Mouse (Mus musculus): Measurements from ENCODE around the gene AC161166.1. TPM values are rescaled to one million over a fixed set of nuclear protein-coding genes. Genes with fewer than 3 reads are reported as not detected.
A peak's percentile ranks its signal among the peaks of the same experiment; 100 is the strongest.

AC161166.1 gene
- polyA plus RNA-seq, 1 experiment from 2014 or later, result 0.47 TPM

DNA sequence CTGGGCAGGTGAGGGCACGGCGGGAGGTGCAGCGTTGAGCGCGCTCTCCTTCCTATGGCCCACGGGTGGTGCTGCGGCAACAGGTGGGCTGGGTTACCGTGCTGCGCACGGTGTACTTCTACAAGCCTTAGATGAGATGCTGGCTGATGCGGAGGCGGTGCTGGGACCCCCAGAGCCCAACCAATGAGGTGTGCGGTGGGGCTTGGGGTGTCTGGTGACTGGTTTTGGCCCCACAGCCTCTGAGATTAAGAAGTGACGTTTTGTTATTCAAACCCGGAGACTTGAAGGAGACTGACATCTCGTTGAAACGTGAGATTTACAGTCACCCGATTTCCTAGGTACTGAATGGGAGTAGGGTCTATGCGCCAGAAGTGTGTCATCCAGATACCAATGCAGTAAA lies 22.0 kb upstream of the AC161166.1 start:
- peak; percentile 15 for DNase-seq
- Histone ChIP-seq H3K27me3 (ENCODE audit: insufficient read depth, low read length) (no peaks in the 10 kb centered on the region), H3K4me3 (ENCODE audit: low read depth, low read length) (no peak overlapping the region), H3K36me3 (ENCODE audit: insufficient read depth) (peaks cover 33% of the 10 kb centered on the region), H3K4me2 (peak overlapping the region; percentile 18; the same call in 1 of the 2 replicates), H3K9me3 (ENCODE audit: low read depth, low read length) (no peaks in the 10 kb centered on the region), H3K9ac (no peak overlapping the region), H3K27ac (ENCODE audit: low read depth) (no peak overlapping the region), H3K4me1 (ENCODE audit: insufficient read depth) (0 out of 2 replicates have a peak, but pooled peaks cover under 1% of the 10 kb centered on the region)
- no peak for ATAC-seq (ENCODE audit: insufficient read depth)
- 45% methylated on average over 19 of the region's 19 CpGs for WGBS
- no peak for TF ChIP-seq CTCF (IDR thresholded peaks at IDR 0.05; ENCODE audit: low read depth)

DNA sequence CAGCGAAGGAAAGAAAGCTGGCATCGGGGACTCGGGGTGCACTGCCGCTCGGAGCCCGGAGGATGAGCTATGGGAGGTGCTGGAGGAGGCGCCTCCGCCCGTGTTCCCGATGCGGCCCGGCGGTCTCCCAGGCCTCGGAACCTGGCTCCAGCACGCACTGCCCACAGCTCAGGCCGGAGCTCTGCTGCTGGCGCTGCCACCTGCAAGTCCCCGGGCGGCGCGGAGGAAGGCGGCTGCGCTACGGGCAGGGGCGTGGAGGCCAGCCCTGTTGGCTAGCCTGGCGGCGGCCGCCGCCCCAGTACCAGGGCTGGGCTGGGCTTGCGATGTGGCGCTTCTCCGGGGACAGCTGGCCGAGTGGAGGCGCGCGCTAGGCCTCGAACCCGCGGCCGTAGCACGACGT lies 21.6 kb upstream of the AC161166.1 start:
- H3K9ac ChIP-seq, result no peak overlapping the region
- no peak for DNase-seq
- peak overlapping the region; percentile 18; the same call in 1 of the 2 replicates for H3K4me2 ChIP-seq
- no peak for TF ChIP-seq CTCF (IDR thresholded peaks at IDR 0.05; ENCODE audit: low read depth)
- no peaks in the 10 kb centered on the region for H3K9me3 ChIP-seq (ENCODE audit: low read depth, low read length)
- whole genome bisulfite sequencing, result 49% methylated on average over 41 of the region's 42 CpGs
- peaks cover 33% of the 10 kb centered on the region for H3K36me3 ChIP-seq (ENCODE audit: insufficient read depth)
- H3K4me3 ChIP-seq (ENCODE audit: low read depth, low read length), result no peak overlapping the region
- H3K27me3 ChIP-seq (ENCODE audit: insufficient read depth, low read length), result no peaks in the 10 kb centered on the region
- H3K4me1 ChIP-seq (ENCODE audit: insufficient read depth), result 0 out of 2 replicates have a peak, but pooled peaks cover 2% of the 10 kb centered on the region
- no peak for ATAC-seq (ENCODE audit: insufficient read depth)
- no peak overlapping the region for H3K27ac ChIP-seq (ENCODE audit: low read depth)

GRCm38 (mm10) chr7:24533031-24533571 lies 20.8 kb upstream of the AC161166.1 start:
- H3K27ac ChIP-seq (ENCODE audit: low read depth), result no peak overlapping the region
- no peak overlapping the region; the same call in 1 of the 2 replicates for H3K9ac ChIP-seq
- no peak overlapping the region for H3K4me2 ChIP-seq
- 0 out of 2 replicates have a peak, but pooled peaks cover 2% of the 10 kb centered on the region for H3K4me1 ChIP-seq (ENCODE audit: insufficient read depth)
- DNase-seq (no peak), ATAC-seq (ENCODE audit: insufficient read depth) (no peak)
- no peak for TF ChIP-seq CTCF (IDR thresholded peaks at IDR 0.05; ENCODE audit: low read depth)
- no peaks in the 10 kb centered on the region for H3K27me3 ChIP-seq (ENCODE audit: insufficient read depth, low read length)
- H3K36me3 ChIP-seq (ENCODE audit: insufficient read depth), result peaks cover 33% of the 10 kb centered on the region
- H3K9me3 ChIP-seq (ENCODE audit: low read depth, low read length), result no peaks in the 10 kb centered on the region
- H3K4me3 ChIP-seq (ENCODE audit: low read depth, low read length), result no peak overlapping the region
- WGBS, result 83% methylated on average over 28 of the region's 28 CpGs

DNA sequence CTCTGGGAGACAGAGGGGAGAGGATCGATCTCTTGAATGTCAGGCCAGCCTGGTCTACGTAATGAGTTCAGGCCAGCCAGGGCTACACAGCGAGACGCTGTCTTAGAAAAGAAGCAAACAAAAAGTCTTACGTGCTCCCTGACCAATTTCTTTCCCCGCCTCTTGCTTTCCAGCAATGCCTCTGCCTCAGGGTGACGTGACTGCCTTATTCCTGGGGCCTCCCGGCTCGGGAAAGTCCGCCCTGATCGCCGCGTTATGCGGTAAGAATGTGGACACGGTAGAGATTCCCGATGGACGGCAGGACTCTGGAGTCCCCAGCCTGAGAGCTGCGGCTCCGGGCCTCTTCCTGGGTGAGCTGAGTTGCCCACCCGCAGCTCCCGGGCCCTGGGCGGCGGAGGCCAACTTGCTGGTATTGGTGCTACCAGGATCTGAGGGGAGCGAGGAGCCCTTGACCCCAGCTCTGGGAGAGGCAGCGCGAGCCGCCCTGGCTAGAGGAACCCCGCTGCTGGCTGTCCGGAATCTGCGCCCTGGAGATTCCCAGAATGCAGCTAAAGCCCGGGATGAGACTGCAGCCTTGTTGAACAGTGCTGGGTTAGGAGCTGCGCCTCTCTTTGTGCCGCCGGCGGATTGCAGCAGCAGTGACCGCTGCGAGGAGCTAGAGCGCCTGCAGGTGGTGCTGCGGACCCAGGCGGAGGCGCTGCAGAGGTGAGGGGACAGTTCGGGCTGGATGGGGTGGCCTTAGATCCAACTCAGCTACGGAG lies 19.1 kb upstream of the AC161166.1 start:
- peak overlapping the region; percentile 77 for H3K4me2 ChIP-seq
- no peaks in the 10 kb centered on the region for H3K27me3 ChIP-seq (ENCODE audit: insufficient read depth, low read length)
- 0 out of 2 replicates have a peak, but pooled peaks cover 2% of the 10 kb centered on the region for H3K4me1 ChIP-seq (ENCODE audit: insufficient read depth)
- H3K27ac ChIP-seq (ENCODE audit: low read depth), result peak overlapping the region; percentile 81
- H3K9me3 ChIP-seq (ENCODE audit: low read depth, low read length), result no peaks in the 10 kb centered on the region
- DNase-seq (peak; percentile 88), ATAC-seq (ENCODE audit: insufficient read depth) (peak; percentile 66)
- TF ChIP-seq CTCF (IDR thresholded peaks at IDR 0.05; ENCODE audit: low read depth), result peak; percentile 85
- H3K9ac ChIP-seq, result peak overlapping the region; percentile 83
- H3K4me3 ChIP-seq (ENCODE audit: low read depth, low read length), result peak overlapping the region; percentile 61
- H3K36me3 ChIP-seq (ENCODE audit: insufficient read depth), result peaks cover 33% of the 10 kb centered on the region
- WGBS, result 1% methylated on average over 43 of the region's 43 CpGs

- H3K9me3 ChIP-seq (ENCODE audit: low read depth, low read length), result no peaks in the 10 kb centered on the region
- H3K4me1 ChIP-seq (ENCODE audit: insufficient read depth), result 0 out of 2 replicates have a peak, but pooled peaks cover 2% of the 10 kb centered on the region
- peaks cover 22% of the 10 kb centered on the region for H3K36me3 ChIP-seq (ENCODE audit: insufficient read depth)
- peak within 1 kb of the TSS; percentile 77 for H3K4me2 ChIP-seq
- peak within 1 kb of the TSS; percentile 83 for H3K9ac ChIP-seq
- no peak for TF ChIP-seq CTCF (IDR thresholded peaks at IDR 0.05; ENCODE audit: low read depth)
- peak within 1 kb of the TSS; percentile 86 for H3K27ac ChIP-seq (ENCODE audit: low read depth)
- ATAC-seq (ENCODE audit: insufficient read depth) (peak; percentile 95), DNase-seq (peak; percentile 100)
- H3K4me3 ChIP-seq (ENCODE audit: low read depth, low read length), result peak within 1 kb of the TSS; percentile 61
- H3K27me3 ChIP-seq (ENCODE audit: insufficient read depth, low read length), result no peaks in the 10 kb centered on the region
- WGBS, result under 1% methylated on average over 44 of the region's 44 CpGs
Measured at GRCm38 (mm10) chr7:24530062-24530931, 18.0 kb upstream of the AC161166.1 start, which contains the start of gene Irgq. TSS of gene Irgq (plus strand) at chr7:24530689.

DNA sequence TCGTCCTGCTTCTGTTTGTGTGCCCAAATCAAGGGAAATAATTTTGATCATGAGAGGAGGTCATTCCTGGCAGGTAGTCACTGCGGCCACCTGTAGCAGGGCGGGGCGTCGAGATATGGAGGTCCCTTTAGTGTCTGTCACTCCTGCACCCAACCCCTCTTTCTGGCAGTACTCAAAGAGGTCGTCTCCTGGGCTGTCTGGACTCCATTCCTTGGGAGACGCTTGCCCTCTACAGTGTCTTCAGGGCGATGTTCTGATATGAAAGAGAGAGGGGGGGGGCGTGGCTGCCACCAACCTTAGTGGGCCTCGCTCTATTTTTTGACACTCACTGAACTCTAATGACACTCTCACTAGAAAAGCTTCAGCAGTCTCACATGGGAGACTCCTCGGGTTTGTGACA lies 17.3 kb upstream of the AC161166.1 start:
- WGBS, result 59% methylated on average over 11 of the region's 11 CpGs
- Histone ChIP-seq H3K27ac (ENCODE audit: low read depth) (peak overlapping the region; percentile 86; the same call in 1 of the 2 replicates), H3K4me3 (ENCODE audit: low read depth, low read length) (peak overlapping the region; percentile 61), H3K4me1 (ENCODE audit: insufficient read depth) (0 out of 2 replicates have a peak, but pooled peaks cover 2% of the 10 kb centered on the region), H3K27me3 (ENCODE audit: insufficient read depth, low read length) (no peaks in the 10 kb centered on the region), H3K36me3 (ENCODE audit: insufficient read depth) (peaks cover 15% of the 10 kb centered on the region), H3K9me3 (ENCODE audit: low read depth, low read length) (no peaks in the 10 kb centered on the region), H3K4me2 (peak overlapping the region; percentile 77), H3K9ac (peak overlapping the region; percentile 68)
- no peak for TF ChIP-seq CTCF (IDR thresholded peaks at IDR 0.05; ENCODE audit: low read depth)
- no peak for ATAC-seq (ENCODE audit: insufficient read depth)
- DNase-seq, result no peak
